Mouse (Mus musculus) neural tube, embryonic 11.5 days (tissue): ENCODE measurements at regions not wholly inside any gene's neighbourhood (a gene's known extent, or its start where the extent isn't known, plus 50 kb on each side); places are given as distances from the start of the nearest gene placed in this dataset.

Experiments used
- ATAC-seq: fragments of 200-750 bp; cut with Nextera tagmentation; 2 replicates; pipeline ENCODE4 v1.8.0; 2017; ENCODE audit warnings: moderate number of reproducible peaks, mild to moderate bottlenecking, moderate TSS enrichment, moderate library complexity; ENCODE audit not compliant: insufficient read depth, low FRiP score, low TSS enrichment
- DNase-seq: peaks from one replicate; pipeline ENCODE4 v3.0.0-alpha.2; 2015; ENCODE audit warnings: low spot score
- H3K27ac ChIP-seq: fragments of 300-500 bp; sonication (generic); 2 replicates; pipeline ENCODE4 v1.5.1; 2014; ENCODE audit warnings: low read depth, mild to moderate bottlenecking, low read length
- H3K27me3 ChIP-seq: fragments of 300-500 bp; sonication (generic); 2 replicates; pipeline ENCODE4 v1.6.1; 2014; ENCODE audit warnings: mild to moderate bottlenecking, low read length, mixed read lengths; ENCODE audit not compliant: control insufficient read depth, insufficient read depth
- H3K36me3 ChIP-seq: fragments of 300-500 bp; sonication (generic); 2 replicates; pipeline ENCODE4 v1.6.1; 2014; ENCODE audit warnings: mild to moderate bottlenecking, low read length, moderate library complexity, mixed read lengths; ENCODE audit not compliant: control insufficient read depth, insufficient read depth
- H3K4me1 ChIP-seq: fragments of 300-500 bp; sonication (generic); 2 replicates; pipeline ENCODE4 v1.6.1; 2014; ENCODE audit warnings: low read length, mixed read lengths; ENCODE audit not compliant: control insufficient read depth, insufficient read depth
- H3K4me2 ChIP-seq: fragments of 300-500 bp; sonication (generic); 2 replicates; pipeline ENCODE4 v1.6.1; 2014; ENCODE audit warnings: low read depth, mild to moderate bottlenecking, moderate library complexity
- H3K4me3 ChIP-seq: fragments of 300-500 bp; sonication (generic); 2 replicates; pipeline ENCODE4 v1.5.1; 2014; ENCODE audit warnings: low read depth, low read length
- H3K9ac ChIP-seq: fragments of 300-500 bp; sonication (generic); 2 replicates; pipeline ENCODE4 v1.6.1; 2014; ENCODE audit warnings: mild to moderate bottlenecking, low read length
- H3K9me3 ChIP-seq: fragments of 300-500 bp; sonication (generic); 2 replicates; pipeline ENCODE4 v1.6.1; 2016; ENCODE audit warnings: low read length; ENCODE audit not compliant: control insufficient read depth
- WGBS: fragments of 180-500 bp; shearing (Covaris S2); extraction: QIAGEN DNeasy Blood & Tissue Kit; methylation state at CpG from one replicate; pipeline ENCODE4 v1.1.7; 2014; 5-methylcytosine and 5-hydroxymethylcytosine counted together

DNA sequence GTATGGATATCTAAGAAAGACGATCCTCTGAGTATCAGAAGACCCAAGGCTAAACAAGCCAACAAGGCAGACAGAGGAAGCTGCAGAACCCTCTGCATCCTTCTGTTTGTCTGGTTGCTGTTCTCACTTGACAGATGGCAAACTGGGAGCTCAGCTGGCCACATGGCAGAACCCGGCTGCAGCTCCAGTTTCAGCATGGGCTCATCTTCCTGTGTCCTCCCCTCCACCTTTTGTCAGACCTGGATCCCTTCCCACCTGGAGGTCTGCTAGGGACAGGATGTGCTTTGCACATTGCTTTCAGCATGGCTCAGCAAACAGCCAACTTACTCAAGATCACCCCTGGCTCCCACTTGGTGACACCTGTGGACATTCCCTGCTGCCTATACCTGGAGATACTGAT, 284.9 kb downstream of the Tns1 start:
- H3K4me3 ChIP-seq = no peak overlapping the region
- no peaks in the 10 kb centered on the region for H3K36me3 ChIP-seq
- H3K4me2 ChIP-seq = no peak overlapping the region
- no peak for DNase-seq
- H3K4me1 ChIP-seq = no peaks in the 10 kb centered on the region
- no peaks in the 10 kb centered on the region for H3K9me3 ChIP-seq
- WGBS = 76% methylated on average over 2 of the region's 2 CpGs
- H3K27ac ChIP-seq = no peak overlapping the region
- H3K27me3 ChIP-seq = no peaks in the 10 kb centered on the region
- no peak for ATAC-seq
- H3K9ac ChIP-seq = no peak overlapping the region

DNA sequence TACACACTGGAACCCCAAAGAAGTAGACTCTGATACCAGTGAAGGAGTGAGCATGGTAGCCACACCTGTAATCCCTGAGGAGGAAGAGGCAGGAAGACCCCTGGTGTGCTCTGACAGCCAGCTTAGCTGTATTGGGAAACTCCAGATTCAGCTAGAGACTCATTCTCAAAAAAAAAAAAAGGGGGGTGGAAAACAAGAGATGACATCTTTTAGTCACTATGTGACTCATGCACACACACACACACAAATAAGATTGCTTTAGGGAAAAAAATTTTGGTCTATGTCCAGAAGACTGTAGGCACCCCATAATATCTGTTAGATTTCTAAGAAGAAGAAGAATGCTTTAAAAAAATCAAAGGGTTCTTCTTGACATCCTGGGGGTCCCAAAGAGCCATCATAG, 287.6 kb downstream of the Tns1 start:
- Histone ChIP-seq H3K27me3 (no peaks in the 10 kb centered on the region), H3K9ac (no peak overlapping the region), H3K4me3 (no peak overlapping the region), H3K4me1 (no peaks in the 10 kb centered on the region), H3K4me2 (no peak overlapping the region), H3K9me3 (no peaks in the 10 kb centered on the region), H3K36me3 (no peaks in the 10 kb centered on the region), H3K27ac (no peak overlapping the region)
- ATAC-seq (no peak), DNase-seq (no peak)

DNA sequence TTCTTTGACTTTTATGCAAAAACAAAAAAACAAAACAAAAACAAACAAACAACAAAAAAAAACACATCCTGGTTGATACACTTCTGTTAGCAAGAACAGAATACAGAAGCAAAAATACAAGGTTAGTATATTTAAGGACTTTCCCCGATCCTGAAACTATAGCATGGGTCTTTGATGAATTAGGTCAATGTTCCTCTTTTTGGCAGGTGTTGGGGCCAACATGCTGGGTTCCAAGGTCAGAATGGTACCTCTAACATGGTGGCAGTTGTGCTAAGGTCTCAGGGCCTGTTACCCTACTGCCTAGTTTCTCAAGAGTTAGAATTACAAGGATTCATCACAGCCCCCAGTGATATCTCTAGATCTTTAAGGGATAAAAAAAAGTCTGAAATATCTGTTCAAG, 289.7 kb downstream of the Tns1 start:
- no peaks in the 10 kb centered on the region for H3K36me3 ChIP-seq
- no peak for ATAC-seq
- 88% methylated on average over 1 of the region's 1 CpGs for WGBS
- no peak overlapping the region for H3K4me3 ChIP-seq
- no peaks in the 10 kb centered on the region for H3K9me3 ChIP-seq
- no peak for DNase-seq
- no peak overlapping the region for H3K4me2 ChIP-seq
- H3K4me1 ChIP-seq = no peaks in the 10 kb centered on the region
- no peaks in the 10 kb centered on the region for H3K27me3 ChIP-seq
- no peak overlapping the region for H3K9ac ChIP-seq
- no peak overlapping the region for H3K27ac ChIP-seq

DNA sequence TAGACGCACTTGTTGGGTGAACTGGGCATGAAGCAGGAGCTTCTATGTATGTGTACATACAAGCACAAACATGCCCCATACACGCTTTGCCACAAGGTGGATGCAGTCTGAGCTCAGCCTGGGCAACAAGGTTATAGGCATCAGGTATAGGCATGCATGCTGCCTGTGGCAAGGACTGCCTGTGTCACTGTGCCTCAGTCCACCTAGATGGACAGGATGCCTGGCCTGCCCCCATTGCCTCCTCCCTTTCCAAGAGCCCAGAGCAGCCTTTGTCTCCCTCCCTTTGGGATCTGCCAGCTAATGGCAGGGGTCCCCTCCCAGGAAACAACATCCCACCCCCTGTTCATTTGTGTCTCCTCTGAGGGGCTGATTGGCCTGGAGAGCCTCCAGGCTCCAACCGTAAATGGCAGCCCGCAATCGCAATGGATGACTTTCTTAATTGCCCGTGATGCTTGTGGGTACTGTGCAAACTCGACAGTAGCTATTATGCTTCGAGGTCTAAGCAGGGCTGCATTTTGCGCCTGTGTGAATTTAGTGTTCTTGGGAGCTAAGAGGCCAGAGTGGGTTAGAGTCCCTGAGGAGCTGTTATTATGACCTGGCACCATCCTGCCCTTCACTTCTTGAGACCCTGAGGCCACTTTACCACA, 293.6 kb downstream of the Tns1 start:
- Histone ChIP-seq H3K4me3 (no peak overlapping the region), H3K36me3 (no peaks in the 10 kb centered on the region), H3K4me1 (no peaks in the 10 kb centered on the region), H3K27ac (no peak overlapping the region), H3K9ac (no peak overlapping the region), H3K9me3 (no peaks in the 10 kb centered on the region), H3K4me2 (no peak overlapping the region), H3K27me3 (no peaks in the 10 kb centered on the region)
- WGBS = 40% methylated on average over 9 of the region's 9 CpGs
- DNase-seq = no peak
- ATAC-seq = no peak

DNA sequence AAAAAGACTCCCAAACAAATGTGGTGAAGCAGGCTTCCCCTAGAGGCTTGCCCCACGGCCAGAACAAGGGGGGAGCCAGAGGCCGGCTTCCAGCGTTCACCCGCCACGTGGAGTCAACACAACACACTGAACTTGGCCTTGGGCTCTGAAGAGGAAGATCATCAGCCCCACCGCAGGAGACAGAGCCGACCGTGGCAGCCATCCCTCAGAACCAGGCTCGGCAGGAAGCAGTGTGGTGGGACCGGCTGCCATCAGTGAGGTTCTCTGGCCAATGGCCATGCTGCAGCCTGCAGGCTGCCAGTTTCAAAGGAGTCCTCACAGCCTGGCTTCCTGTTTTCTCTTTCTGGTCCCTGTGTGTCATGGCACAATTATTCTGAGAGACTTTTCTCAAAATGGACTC, 295.3 kb downstream of the Tns1 start:
- no peak for ATAC-seq
- no peak overlapping the region for H3K4me2 ChIP-seq
- H3K4me1 ChIP-seq = peaks cover 5% of the 10 kb centered on the region; the same call in 1 of the 2 replicates
- no peak overlapping the region for H3K9ac ChIP-seq
- H3K27me3 ChIP-seq = no peaks in the 10 kb centered on the region
- H3K9me3 ChIP-seq = no peaks in the 10 kb centered on the region
- DNase-seq = no peak
- no peak overlapping the region for H3K4me3 ChIP-seq
- H3K27ac ChIP-seq = no peak overlapping the region
- 64% methylated on average over 10 of the region's 10 CpGs for WGBS
- H3K36me3 ChIP-seq = no peaks in the 10 kb centered on the region

DNA sequence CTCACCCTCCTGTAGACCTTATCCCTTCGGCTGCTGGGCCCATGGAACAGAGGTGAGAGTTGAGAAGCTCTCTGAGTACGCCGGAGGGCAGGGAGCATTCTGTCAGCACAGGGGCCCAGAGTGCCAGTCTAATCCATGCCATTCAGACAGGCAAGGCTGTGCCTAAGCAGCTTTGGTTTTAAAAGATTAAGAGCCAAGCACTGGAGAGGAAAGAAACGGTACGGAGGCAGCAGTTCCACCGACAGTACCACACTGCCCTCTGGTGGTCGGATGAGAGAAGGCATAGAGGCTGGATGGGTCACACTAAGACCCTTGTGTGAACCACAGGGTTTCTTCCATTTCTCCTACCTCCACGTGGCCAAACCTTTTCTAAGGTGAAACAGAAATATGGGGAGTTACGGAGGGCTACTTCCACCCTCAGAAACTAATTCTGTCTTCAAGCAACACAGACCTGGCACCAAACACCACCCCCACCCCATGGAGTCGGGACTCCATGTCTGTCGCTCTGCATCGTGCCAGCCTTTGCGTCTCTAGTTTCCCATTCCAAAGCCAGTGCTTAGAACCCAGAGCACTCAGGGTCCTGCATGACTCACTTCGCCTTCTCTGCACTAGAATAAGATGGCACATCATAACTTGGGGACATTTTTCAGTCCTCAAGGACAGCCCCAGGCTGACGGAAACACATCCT, 297.9 kb downstream of the Tns1 start:
- peak; percentile 88 for DNase-seq
- Histone ChIP-seq H3K4me2 (no peak overlapping the region), H3K27me3 (no peaks in the 10 kb centered on the region), H3K36me3 (no peaks in the 10 kb centered on the region), H3K4me3 (no peak overlapping the region), H3K9ac (no peak overlapping the region), H3K4me1 (peaks cover 5% of the 10 kb centered on the region; the same call in 1 of the 2 replicates), H3K9me3 (no peaks in the 10 kb centered on the region), H3K27ac (no peak overlapping the region)
- ATAC-seq = peak; percentile 76
- 44% methylated on average over 15 of the region's 15 CpGs for WGBS

DNA sequence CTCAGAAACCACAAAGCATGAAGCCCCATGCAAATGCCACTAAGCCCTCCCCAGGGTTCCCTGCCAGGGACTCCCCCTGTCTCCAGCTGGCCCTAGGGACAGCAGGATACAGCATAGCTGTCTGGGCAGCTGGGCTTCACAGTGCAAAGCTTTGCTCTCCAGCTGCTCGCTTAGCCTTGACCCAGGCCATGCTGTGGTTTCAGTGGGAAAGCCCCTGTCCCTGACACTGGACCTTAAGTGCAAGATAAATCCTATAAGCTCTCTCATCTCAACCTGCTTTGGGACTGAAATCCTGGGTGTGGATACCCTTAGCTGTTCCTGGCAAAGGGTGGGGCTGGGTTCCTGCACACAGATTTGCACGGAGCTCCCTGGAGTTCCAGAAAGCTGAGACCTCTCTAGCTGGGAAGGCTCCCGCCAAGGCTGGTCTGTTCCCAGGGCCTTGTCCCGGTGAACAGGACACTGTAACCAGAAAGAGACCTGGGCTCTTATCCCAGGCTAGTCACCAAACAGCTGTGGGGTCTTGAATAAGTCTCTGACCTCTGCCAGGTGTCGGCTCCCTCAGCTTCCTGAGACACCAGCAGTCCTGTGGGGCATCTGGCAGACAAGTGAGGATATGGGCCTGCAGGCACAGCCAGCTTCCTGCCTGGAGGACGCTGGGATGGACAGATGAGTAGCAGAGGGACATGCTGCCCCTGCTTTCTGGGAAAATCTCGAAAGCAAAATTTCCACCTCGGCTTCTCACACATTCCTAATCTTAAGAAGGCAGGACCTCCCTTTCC, 299.7 kb downstream of the Tns1 start:
- H3K4me1 ChIP-seq = peaks cover 5% of the 10 kb centered on the region; the same call in 1 of the 2 replicates
- H3K27me3 ChIP-seq = no peaks in the 10 kb centered on the region
- DNase-seq (no peak), ATAC-seq (0 out of 2 replicates have a peak, but pooled peaks have one; percentile 4)
- no peak overlapping the region for H3K9ac ChIP-seq
- H3K36me3 ChIP-seq = no peaks in the 10 kb centered on the region
- H3K4me3 ChIP-seq = no peak overlapping the region
- no peaks in the 10 kb centered on the region for H3K9me3 ChIP-seq
- H3K27ac ChIP-seq = no peak overlapping the region
- H3K4me2 ChIP-seq = no peak overlapping the region
- 62% methylated on average over 8 of the region's 8 CpGs for WGBS

DNA sequence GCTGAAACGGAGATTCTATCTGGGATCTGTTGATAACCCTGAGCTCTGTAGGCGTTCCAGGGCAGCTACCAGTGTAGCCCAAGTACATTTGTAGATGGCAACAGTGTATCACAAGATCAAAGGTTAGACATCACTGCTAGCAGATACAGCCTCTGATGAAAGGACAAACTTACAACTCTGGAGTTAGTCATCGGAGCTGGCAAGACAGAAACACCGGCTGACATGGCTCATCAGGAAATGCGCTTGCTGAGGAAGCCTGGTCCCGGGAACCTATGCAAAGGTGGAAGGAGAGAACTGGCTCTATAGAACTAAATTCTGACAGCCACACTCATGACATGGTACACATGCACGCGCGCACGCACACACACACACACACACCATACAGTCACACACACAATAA, 300.5 kb downstream of the Tns1 start:
- Histone ChIP-seq H3K36me3 (no peaks in the 10 kb centered on the region), H3K27ac (no peak overlapping the region), H3K4me3 (no peak overlapping the region), H3K27me3 (no peaks in the 10 kb centered on the region), H3K4me1 (peaks cover 5% of the 10 kb centered on the region; the same call in 1 of the 2 replicates), H3K9ac (no peak overlapping the region), H3K4me2 (no peak overlapping the region), H3K9me3 (no peaks in the 10 kb centered on the region)
- 86% methylated on average over 10 of the region's 10 CpGs for WGBS
- ATAC-seq = no peak
- DNase-seq = no peak
